Mouse (Mus musculus) myocyte (in vitro differentiated cells): ENCODE measurements around the gene Spata17.

Experiments
- CEBPB ChIP-seq: IDR thresholded peaks from 2 replicates; pipeline ENCODE4 v1.6.1; 2011; ENCODE audit warnings: mild to moderate bottlenecking, moderate library complexity; ENCODE audit not compliant: poor library complexity, insufficient read depth, severe bottlenecking
- E2F4 ChIP-seq: IDR thresholded peaks from one replicate; pipeline ENCODE4 v1.6.1; 2011; ENCODE audit warnings: mild to moderate bottlenecking, control low read depth, moderate library complexity; ENCODE audit not compliant: insufficient read depth
- MAX ChIP-seq: IDR thresholded peaks from one replicate; pipeline ENCODE4 v1.6.1; 2011; ENCODE audit warnings: low read depth, mild to moderate bottlenecking, control low read depth
- MYOG ChIP-seq, 3 experiments: IDR thresholded peaks; one replicate each; pipeline ENCODE4 v1.6.1; 2011; ENCODE audit warnings: control low read depth in 2 of 3, low read depth in 2 of 3, mild to moderate bottlenecking in 2 of 3; ENCODE audit not compliant: insufficient read length in 2 of 3, control insufficient read depth in 1 of 3, insufficient read depth in 1 of 3
- POLR2A ChIP-seq: IDR thresholded peaks from one replicate; pipeline ENCODE4 v1.6.1; 2011; ENCODE audit warnings: low read depth, mild to moderate bottlenecking, control low read depth, moderate library complexity; ENCODE audit not compliant: insufficient read length
- POLR2AphosphoS2 ChIP-seq: IDR thresholded peaks from one replicate; pipeline ENCODE4 v1.6.1; 2011; ENCODE audit warnings: low read depth, control low read depth; ENCODE audit not compliant: insufficient read length
- REST ChIP-seq: IDR thresholded peaks from one replicate; pipeline ENCODE4 v1.6.1; 2011; ENCODE audit warnings: mild to moderate bottlenecking, control low read depth, moderate library complexity; ENCODE audit not compliant: insufficient read depth, insufficient read length
- USF1 ChIP-seq: IDR thresholded peaks from one replicate; pipeline ENCODE4 v1.6.1; 2011; ENCODE audit warnings: low read depth, mild to moderate bottlenecking, control low read depth, moderate library complexity

- TF ChIP-seq E2F4 (no peak), REST (no peak), POLR2A (no peak), USF1 (no peak), MYOG (IDR thresholded peaks at IDR 0.05; ENCODE audit: control insufficient read depth in 1 of 3, insufficient read depth in 1 of 3, insufficient read length in 2 of 3, low read depth in 2 of 3) (no peak), POLR2AphosphoS2 (no peak), MAX (no peak), CEBPB (no peak)
Observed at GRCm38 (mm10) chr1:187004306-187004705, 211.0 kb downstream of the Spata17 start.
